Mouse (Mus musculus) midbrain, embryonic 12.5 days (tissue): ENCODE results near the gene Ceacam2. TPM values are rescaled to one million over a fixed set of nuclear protein-coding genes. Genes with fewer than 3 reads are reported as not detected.
"Not testable (repeated sequence)": the region's sequence is repeated elsewhere in the genome, so short reads cannot be mapped to it uniquely, and the experiment has no call there.

Experiments used
- ATAC-seq: fragments of 200-750 bp; cut with Nextera tagmentation; 2 replicates; pipeline ENCODE4 v1.8.0; 2017; ENCODE audit warnings: low read depth, moderate TSS enrichment, moderate library complexity; ENCODE audit not compliant: low FRiP score
- H3K27ac ChIP-seq: fragments of 300-500 bp; sonication (generic); replicated peaks from 2 replicates; pipeline ENCODE4 v1.5.1; 2016; ENCODE audit warnings: mild to moderate bottlenecking
- H3K27me3 ChIP-seq: fragments of 300-500 bp; sonication (generic); 2 replicates; pipeline ENCODE4 v1.6.1; 2016; ENCODE audit warnings: mild to moderate bottlenecking
- H3K36me3 ChIP-seq: fragments of 300-500 bp; sonication (generic); 2 replicates; pipeline ENCODE4 v1.6.1; 2016
- H3K4me1 ChIP-seq: fragments of 300-500 bp; sonication (generic); 2 replicates; pipeline ENCODE4 v1.6.1; 2016
- H3K4me2 ChIP-seq: fragments of 300-500 bp; sonication (generic); replicated peaks from 2 replicates; pipeline ENCODE4 v1.6.1; 2016; ENCODE audit warnings: mild to moderate bottlenecking, moderate library complexity
- H3K4me3 ChIP-seq: fragments of 300-500 bp; sonication (generic); 2 replicates; pipeline ENCODE4 v1.5.1; 2016; ENCODE audit warnings: mild to moderate bottlenecking
- H3K9ac ChIP-seq: fragments of 300-500 bp; sonication (generic); replicated peaks from 2 replicates; pipeline ENCODE4 v1.6.1; 2016; ENCODE audit warnings: mild to moderate bottlenecking, moderate library complexity
- H3K9me3 ChIP-seq: fragments of 300-500 bp; sonication (generic); 2 replicates; pipeline ENCODE4 v1.6.1; 2016; ENCODE audit warnings: mild to moderate bottlenecking
- WGBS: fragments of 180-500 bp; shearing (Covaris S2); methylation state at CpG from one replicate; pipeline ENCODE4 v1.1.7; 2016; 5-methylcytosine and 5-hydroxymethylcytosine counted together
- polyA plus RNA-seq: library from polyadenylated mRNA; unstranded; fragments of >200 nt; fragmentation: Nextera tagmentation; extraction: Ambion mirVana; gene quantifications from 2 replicates; pipeline ENCODE4 v1.2.1, GENCODE M21; 2016

Gene Ceacam2
- polyA plus RNA-seq, 1 experiment from 2014 or later: not detected

DNA sequence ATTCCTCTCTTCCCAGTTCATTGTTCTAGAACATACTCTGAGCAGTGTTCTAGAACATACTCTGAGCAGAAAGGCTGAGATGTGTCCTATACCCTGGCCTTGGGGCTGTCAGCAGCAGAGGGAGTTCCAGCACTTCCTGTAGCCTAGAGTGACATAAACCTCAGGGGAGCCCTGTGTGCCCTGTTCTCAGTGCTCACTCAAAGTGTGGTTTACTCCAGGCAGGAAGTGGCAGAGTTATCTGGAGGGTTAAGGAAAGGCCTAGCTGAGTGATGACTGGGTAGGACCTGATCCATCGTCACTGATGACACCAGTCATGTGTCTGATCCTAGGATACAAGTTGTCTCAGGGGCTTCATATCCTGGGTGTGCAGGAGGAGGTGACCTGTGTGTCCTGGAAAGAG is 297 bp upstream of the Ceacam2 start:
- ATAC-seq, H3K36me3 ChIP-seq, H3K27ac ChIP-seq, H3K4me3 ChIP-seq, H3K9me3 ChIP-seq, H3K9ac ChIP-seq, H3K4me1 ChIP-seq, H3K4me2 ChIP-seq, H3K27me3 ChIP-seq: not testable (repeated sequence)
- 86% methylated on average over 1 of the region's 1 CpGs for WGBS

DNA sequence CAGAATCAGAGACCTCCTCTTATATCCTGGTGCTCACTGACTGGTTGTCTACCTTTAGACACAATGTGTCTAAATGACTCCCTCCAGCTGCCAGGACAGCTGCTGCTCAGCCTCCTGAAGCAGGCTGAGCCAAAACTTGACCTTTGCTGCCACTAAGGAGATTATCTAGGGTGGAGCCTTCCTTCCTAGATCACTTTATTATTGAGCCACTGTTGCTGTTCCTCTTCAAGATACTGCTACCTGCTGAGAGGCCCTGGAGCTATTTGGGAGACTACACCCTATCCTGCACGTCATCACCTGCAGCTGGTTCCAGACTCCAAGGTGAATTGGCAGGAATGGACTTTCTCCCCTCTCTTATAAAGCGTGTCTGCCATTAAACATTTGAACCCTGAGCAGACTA is 8.8 kb downstream of the Ceacam2 start:
- Histone ChIP-seq H3K4me3 (no peak overlapping the region), H3K9ac (no peak overlapping the region), H3K27me3 (no peaks in the 10 kb centered on the region), H3K9me3 (no peaks in the 10 kb centered on the region), H3K4me2 (no peak overlapping the region), H3K36me3 (no peaks in the 10 kb centered on the region), H3K4me1 (no peaks in the 10 kb centered on the region), H3K27ac (no peak overlapping the region)
- 70% methylated on average over 2 of the region's 2 CpGs for WGBS
- ATAC-seq: no peak

DNA sequence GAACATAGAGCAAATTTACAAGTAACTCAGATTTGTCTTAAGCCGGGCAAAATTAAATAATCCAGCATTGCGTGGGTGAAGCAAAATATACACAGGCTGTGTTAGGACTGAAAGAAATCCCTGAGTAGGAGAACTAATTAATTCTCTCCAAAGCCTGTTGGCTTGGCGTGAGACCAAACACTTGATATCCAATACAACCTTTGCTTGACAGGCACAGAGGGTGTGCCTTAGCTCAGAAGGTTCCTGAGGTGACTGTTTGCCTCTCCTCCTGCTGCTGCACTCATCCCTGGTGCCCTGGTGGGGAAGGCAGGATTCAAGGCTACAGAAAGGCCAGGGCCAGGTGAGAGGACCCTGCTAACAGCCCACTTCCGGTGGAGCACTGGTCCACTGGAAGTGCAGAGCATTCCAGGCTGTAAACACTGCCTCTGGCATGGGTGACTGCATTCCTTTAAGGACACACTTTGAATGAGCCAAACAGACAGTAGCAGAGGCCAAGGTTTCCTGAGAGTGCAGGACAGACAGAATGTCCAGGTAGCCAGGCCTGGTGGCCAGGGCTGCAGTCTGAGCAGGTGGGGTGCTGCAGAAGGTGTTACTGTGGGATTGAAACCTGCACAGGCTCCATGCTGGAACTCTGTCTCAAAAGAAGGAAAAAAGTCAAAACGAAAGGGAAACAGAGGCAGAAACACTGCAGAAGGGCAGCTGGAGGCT is 23.4 kb downstream of the Ceacam2 start:
- not testable (repeated sequence) for H3K9ac ChIP-seq, H3K9me3 ChIP-seq, ATAC-seq, H3K4me3 ChIP-seq, H3K27ac ChIP-seq, H3K36me3 ChIP-seq, H3K4me1 ChIP-seq, H3K27me3 ChIP-seq, H3K4me2 ChIP-seq
- 83% methylated on average over 2 of the region's 5 CpGs for WGBS

DNA sequence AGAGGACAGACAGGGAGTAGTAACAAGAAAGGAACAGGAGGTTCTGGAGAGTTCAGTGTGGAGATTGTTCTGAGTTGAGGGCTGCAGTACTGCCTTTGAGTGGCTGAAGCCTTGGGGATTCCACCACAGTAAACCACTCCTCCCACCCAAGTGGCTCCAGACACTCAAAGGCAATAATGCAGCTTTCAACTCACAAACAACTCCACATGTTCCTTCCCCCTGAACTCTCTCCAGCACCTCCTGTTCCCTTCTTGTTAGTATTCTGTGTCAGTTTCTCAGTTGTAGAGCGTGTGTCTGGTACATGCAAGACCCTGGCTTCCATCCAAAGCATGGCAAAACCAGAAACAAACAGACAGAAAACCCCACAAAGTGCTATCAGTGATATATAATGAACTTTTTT is 24.0 kb downstream of the Ceacam2 start:
- H3K4me3 ChIP-seq, ATAC-seq, H3K9ac ChIP-seq, H3K27me3 ChIP-seq, H3K4me1 ChIP-seq, H3K36me3 ChIP-seq, H3K4me2 ChIP-seq, H3K9me3 ChIP-seq, H3K27ac ChIP-seq: not testable (repeated sequence)
- WGBS: 70% methylated on average over 1 of the region's 1 CpGs

DNA sequence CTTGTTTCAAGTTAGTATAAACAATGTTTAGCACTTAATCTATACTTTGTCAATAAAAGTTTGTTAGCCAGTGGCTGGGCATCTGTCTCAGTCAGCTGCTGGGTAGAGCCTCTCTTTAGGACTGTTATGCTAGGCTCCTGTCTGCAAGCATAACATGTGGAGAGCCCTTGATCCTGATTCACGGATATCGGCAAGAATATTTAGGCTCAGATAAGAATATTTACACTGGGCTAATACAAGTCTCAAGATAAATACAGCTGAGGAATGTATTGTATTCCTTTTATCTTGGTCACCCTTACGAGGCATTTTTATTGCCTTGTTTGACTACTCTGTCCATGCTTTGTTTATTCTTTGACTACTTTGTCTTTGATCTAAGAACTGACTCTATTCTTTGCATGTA is 29.7 kb downstream of the Ceacam2 start:
- no peak overlapping the region for H3K4me2 ChIP-seq
- H3K27ac ChIP-seq: no peak overlapping the region
- no peaks in the 10 kb centered on the region for H3K27me3 ChIP-seq
- no peaks in the 10 kb centered on the region for H3K4me1 ChIP-seq
- H3K9ac ChIP-seq: no peak overlapping the region
- H3K4me3 ChIP-seq: no peak overlapping the region
- WGBS: 66% methylated on average over 3 of the region's 3 CpGs
- no peaks in the 10 kb centered on the region for H3K36me3 ChIP-seq
- ATAC-seq: no peak
- H3K9me3 ChIP-seq: no peaks in the 10 kb centered on the region

DNA sequence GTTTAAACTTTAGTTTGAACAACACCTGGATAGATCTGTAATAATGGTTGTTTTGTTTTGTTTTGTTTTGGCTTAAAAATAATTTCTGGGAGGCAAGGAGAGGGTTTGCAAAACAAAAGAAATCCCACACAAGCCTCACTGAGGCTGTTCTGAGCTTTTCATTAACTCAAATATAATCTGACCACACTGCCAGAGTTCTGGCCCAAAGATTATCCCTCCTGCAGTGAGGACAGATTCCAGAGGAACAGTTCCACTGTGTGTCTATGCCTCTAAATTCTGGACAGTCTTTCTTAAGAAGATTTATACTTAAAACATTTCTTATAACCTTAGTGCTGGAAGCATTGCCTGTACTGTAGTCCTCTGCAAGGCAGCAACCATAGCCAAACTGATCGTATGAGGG is 45.0 kb downstream of the Ceacam2 start:
- no peak overlapping the region for H3K9ac ChIP-seq

DNA sequence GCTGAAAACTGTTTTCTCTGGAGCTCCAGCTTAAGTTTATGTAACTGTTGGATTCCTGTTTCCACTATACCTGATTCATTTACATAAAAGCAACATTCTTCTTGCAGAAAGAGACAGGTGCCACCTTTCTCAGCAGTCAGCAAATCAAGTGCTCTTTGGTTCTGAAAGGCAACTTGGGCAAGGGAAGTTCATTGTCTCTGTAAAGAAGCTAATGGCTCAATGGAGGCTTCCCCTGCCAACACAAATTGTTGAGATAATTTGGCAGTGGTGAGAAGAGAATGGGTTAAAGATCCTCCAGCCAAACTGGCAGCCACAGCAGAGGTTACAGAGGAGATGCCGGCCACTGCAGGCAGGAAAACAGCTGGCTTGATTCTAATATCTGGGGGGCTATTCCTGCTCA is 49.0 kb downstream of the Ceacam2 start:
- not testable (repeated sequence) for H3K4me3 ChIP-seq, ATAC-seq, H3K4me2 ChIP-seq, H3K27me3 ChIP-seq, H3K4me1 ChIP-seq, H3K9ac ChIP-seq, H3K9me3 ChIP-seq, H3K27ac ChIP-seq, H3K36me3 ChIP-seq
- no CpG with 5 or more reads among the region's 1 CpGs for WGBS

More for the DNA sequence above, 45.0 kb downstream of the Ceacam2 start:
- Histone ChIP-seq H3K36me3 (no peaks in the 10 kb centered on the region), H3K4me3 (no peak overlapping the region), H3K9me3 (no peaks in the 10 kb centered on the region), H3K4me2 (no peak overlapping the region), H3K27ac (no peak overlapping the region), H3K4me1 (no peaks in the 10 kb centered on the region), H3K27me3 (no peaks in the 10 kb centered on the region)
- WGBS: 94% methylated on average over 1 of the region's 1 CpGs
- no peak for ATAC-seq

DNA sequence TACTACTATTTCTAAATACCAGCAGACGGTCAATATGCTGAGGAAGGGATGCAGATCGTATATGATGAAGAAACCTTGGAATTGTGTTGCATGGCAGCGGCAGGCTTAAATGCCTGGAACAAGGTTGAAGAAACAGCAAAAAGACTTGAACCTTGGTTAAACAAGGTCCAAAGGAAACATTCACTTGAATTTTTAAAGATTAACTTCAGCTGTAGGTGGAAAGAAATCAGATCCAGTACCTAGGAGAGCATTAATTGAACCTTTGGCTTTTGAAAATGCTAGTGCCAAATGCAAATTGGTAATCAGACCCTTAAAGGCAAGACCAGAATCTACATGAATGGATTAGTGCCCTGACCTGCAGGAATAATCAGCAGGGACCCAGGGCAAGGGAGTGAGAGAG is 50.3 kb downstream of the Ceacam2 start:
- H3K4me2 ChIP-seq, H3K27ac ChIP-seq, H3K36me3 ChIP-seq, H3K4me3 ChIP-seq, H3K9ac ChIP-seq, H3K27me3 ChIP-seq, H3K9me3 ChIP-seq, H3K4me1 ChIP-seq, ATAC-seq: not testable (repeated sequence)
- 85% methylated on average over 3 of the region's 3 CpGs for WGBS

DNA sequence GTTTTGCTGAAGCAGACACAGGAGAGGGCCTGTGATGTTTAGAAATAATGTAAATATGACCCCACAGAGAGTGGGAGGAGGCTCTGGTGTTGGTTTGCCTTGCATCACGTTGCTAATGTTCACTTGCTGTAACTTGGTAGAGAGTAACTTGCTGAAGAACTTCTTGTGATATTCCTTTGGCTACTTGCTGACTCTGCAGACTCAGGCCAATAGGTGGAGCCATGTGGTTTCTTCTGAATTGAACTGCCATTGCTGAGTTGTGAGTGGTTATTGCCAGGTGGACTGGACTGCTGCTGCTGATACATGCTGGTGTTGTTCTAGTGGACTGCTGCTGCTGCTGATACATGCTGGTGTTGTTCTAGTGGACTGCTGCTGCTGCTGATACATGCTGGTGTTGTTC is 53.5 kb downstream of the Ceacam2 start:
- WGBS: 16% methylated on average over 1 of the region's 1 CpGs
- Histone ChIP-seq H3K27ac (no peak overlapping the region), H3K4me3 (no peak overlapping the region), H3K27me3 (no peaks in the 10 kb centered on the region), H3K4me1 (0 out of 2 replicates have a peak, but pooled peaks cover 2% of the 10 kb centered on the region), H3K36me3 (no peaks in the 10 kb centered on the region), H3K9ac (no peak overlapping the region), H3K4me2 (no peak overlapping the region), H3K9me3 (no peaks in the 10 kb centered on the region)
- no peak for ATAC-seq

DNA sequence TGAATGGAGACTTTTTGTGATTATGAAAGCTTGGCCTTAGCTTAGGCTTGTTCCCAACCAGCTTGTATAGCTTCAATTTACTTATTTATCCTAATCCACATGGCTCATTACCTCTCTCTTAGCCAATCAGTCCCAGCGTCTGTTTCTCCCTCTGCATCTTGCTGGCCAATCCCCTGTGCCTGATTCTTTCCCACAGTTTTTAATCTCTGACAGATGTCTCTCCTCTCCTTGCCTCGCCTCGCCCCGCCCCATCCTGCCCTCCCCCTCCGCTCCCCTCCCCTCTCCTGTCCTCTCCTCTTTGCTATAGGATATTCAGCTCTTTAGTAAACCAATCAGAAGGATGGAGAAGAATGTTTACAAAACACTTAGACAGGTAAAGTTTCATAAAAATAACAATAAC is 54.6 kb downstream of the Ceacam2 start:
- Histone ChIP-seq H3K4me2 (no peak overlapping the region), H3K4me1 (0 out of 2 replicates have a peak, but pooled peaks cover 2% of the 10 kb centered on the region), H3K36me3 (no peaks in the 10 kb centered on the region), H3K27me3 (no peaks in the 10 kb centered on the region), H3K4me3 (no peak overlapping the region), H3K9ac (no peak overlapping the region), H3K9me3 (no peaks in the 10 kb centered on the region), H3K27ac (no peak overlapping the region)
- WGBS: 63% methylated on average over 5 of the region's 5 CpGs
- ATAC-seq: no peak

DNA sequence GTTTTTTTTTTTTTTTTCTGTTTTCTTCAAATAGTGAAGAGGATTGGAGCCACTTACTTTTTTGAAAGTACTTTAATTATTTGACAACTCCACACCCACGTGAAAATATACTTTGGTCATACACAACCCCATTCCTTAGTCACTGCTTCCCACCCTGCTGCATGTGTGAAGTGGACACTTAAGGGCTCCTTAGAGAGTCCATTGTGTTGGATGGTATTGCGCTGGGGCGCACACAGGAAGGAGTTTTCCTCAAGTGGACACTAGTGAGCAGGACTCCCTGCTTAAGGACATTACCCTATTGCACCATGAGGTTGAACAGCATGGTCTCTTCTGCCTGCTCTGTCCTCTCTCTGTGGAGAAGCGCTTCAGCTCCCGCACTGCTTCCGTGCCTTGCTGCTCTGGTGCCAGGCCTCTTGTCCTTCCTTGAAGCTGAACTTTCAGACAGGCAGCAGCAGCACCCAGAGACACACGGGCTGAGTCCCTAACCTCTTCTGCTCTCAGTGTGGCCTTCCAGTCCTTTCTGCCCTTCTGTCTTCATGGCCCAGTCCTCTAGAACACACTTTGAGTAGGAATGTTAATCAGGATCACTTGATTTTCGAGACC is 56.4 kb downstream of the Ceacam2 start:
- WGBS: 73% methylated on average over 8 of the region's 8 CpGs
- H3K9me3 ChIP-seq: no peaks in the 10 kb centered on the region
- ATAC-seq: no peak
- H3K36me3 ChIP-seq: no peaks in the 10 kb centered on the region
- H3K4me2 ChIP-seq: no peak overlapping the region
- no peaks in the 10 kb centered on the region for H3K27me3 ChIP-seq
- H3K4me1 ChIP-seq: 0 out of 2 replicates have a peak, but pooled peaks cover 2% of the 10 kb centered on the region
- H3K27ac ChIP-seq: no peak overlapping the region
- H3K4me3 ChIP-seq: no peak overlapping the region
- no peak overlapping the region for H3K9ac ChIP-seq

DNA sequence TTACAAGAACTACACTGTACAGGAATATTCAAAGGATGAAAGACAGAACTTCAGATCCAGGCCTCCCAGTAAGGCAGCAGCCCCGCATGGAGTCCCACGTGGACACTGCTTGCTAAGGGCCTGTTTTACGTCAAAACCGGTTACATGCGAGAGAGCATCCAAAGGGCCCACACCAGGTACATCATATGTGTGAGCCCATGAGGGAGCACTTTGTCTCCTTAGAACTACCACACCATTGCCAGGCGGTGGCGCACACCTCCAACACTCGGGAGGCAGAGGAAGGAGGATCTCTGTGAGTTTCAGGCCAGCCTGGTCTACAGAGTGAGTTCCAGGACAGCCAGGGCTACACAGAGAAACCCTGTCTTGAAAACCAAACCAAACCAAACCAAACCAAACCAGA is 58.9 kb downstream of the Ceacam2 start:
- ATAC-seq, H3K27me3 ChIP-seq, H3K4me3 ChIP-seq, H3K27ac ChIP-seq, H3K36me3 ChIP-seq, H3K9ac ChIP-seq, H3K9me3 ChIP-seq, H3K4me2 ChIP-seq, H3K4me1 ChIP-seq: not testable (repeated sequence)
- 67% methylated on average over 8 of the region's 8 CpGs for WGBS

DNA sequence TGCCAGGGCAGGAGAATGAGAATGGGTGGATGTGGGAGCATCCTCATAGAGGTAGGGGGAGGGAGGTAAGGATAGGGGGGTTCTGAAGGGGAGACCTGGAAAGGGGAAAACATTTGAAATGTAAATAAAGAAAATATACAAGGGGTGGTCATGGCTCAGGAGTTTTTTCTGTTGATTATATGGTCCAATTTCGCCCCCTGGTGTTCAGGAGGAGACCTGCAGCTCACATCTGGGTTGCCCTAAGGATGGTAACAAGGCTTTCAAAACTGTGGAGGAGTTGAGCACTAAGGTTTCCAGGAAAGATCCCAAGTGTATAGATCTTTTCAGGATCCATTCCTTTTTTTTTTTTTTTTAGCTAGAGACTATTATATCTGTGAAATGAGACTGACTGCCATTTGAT is 60.2 kb downstream of the Ceacam2 start:
- no peak for ATAC-seq
- Histone ChIP-seq H3K4me2 (no peak overlapping the region), H3K9me3 (no peaks in the 10 kb centered on the region), H3K4me3 (no peak overlapping the region), H3K27ac (no peak overlapping the region), H3K27me3 (no peaks in the 10 kb centered on the region), H3K9ac (no peak overlapping the region), H3K36me3 (no peaks in the 10 kb centered on the region), H3K4me1 (0 out of 2 replicates have a peak, but pooled peaks cover 2% of the 10 kb centered on the region)
- 0% methylated on average over 1 of the region's 1 CpGs for WGBS
